Mouse (Mus musculus) limb, embryonic 15.5 days (tissue): ENCODE results near the gene Mcub. TPM values are rescaled to one million over a fixed set of nuclear protein-coding genes. Genes with fewer than 3 reads are reported as not detected.

Experiments used
- ATAC-seq: fragments of 200-750 bp; cut with Nextera tagmentation; 2 replicates; pipeline ENCODE4 v1.8.0; 2017; ENCODE audit warnings: low read depth, moderate TSS enrichment; ENCODE audit not compliant: insufficient number of reproducible peaks, low FRiP score, low TSS enrichment
- H3K27ac ChIP-seq: fragments of 300-500 bp; sonication (generic); 2 replicates; pipeline ENCODE4 v1.5.1; 2015; ENCODE audit warnings: moderate library complexity, mild to moderate bottlenecking, inconsistent platforms
- H3K27me3 ChIP-seq: fragments of 300-500 bp; sonication (generic); 2 replicates; pipeline ENCODE4 v1.6.1; 2015; ENCODE audit warnings: inconsistent platforms
- H3K36me3 ChIP-seq: fragments of 300-500 bp; sonication (generic); 2 replicates; pipeline ENCODE4 v1.6.1; 2015; ENCODE audit warnings: inconsistent platforms
- H3K4me1 ChIP-seq: fragments of 300-500 bp; sonication (generic); 2 replicates; pipeline ENCODE4 v1.6.1; 2015; ENCODE audit warnings: inconsistent platforms
- H3K4me2 ChIP-seq: fragments of 300-500 bp; sonication (generic); 2 replicates; pipeline ENCODE4 v1.6.1; 2015; ENCODE audit warnings: mild to moderate bottlenecking, inconsistent platforms
- H3K4me3 ChIP-seq: fragments of 300-500 bp; sonication (generic); 2 replicates; pipeline ENCODE4 v1.5.1; 2015; ENCODE audit warnings: mild to moderate bottlenecking, inconsistent platforms
- H3K9ac ChIP-seq: fragments of 300-500 bp; sonication (generic); 2 replicates; pipeline ENCODE4 v1.6.1; 2015; ENCODE audit warnings: inconsistent platforms
- H3K9me3 ChIP-seq: fragments of 300-500 bp; sonication (generic); 2 replicates; pipeline ENCODE4 v1.6.1; 2016; ENCODE audit warnings: inconsistent platforms
- WGBS: fragments of 180-500 bp; shearing (Covaris S2); methylation state at CpG from one replicate; pipeline ENCODE4 v1.1.7; 2015; 5-methylcytosine and 5-hydroxymethylcytosine counted together
- polyA plus RNA-seq: library from polyadenylated mRNA; unstranded; fragments of >200 nt; fragmentation: Nextera tagmentation; extraction: Ambion mirVana; gene quantifications from 2 replicates; pipeline ENCODE4 v1.2.1, GENCODE M21; 2015

The Mcub gene
- polyA plus RNA-seq, 1 experiment from 2014 or later: 7.3 TPM

- Histone ChIP-seq H3K9me3 (no peaks in the 10 kb centered on the region), H3K4me3 (no peak overlapping the region), H3K27ac (no peak overlapping the region), H3K36me3 (peaks cover 42% of the 10 kb centered on the region), H3K4me1 (no peaks in the 10 kb centered on the region), H3K4me2 (no peak overlapping the region), H3K9ac (no peak overlapping the region), H3K27me3 (no peaks in the 10 kb centered on the region)
- ATAC-seq: no peak
- 62% methylated on average over 11 of the region's 11 CpGs for WGBS
These were observed 11.8 kb upstream of the Mcub start for GRCm38 (mm10) chr3:129981756-129982155.

GRCm38 (mm10) chr3:129979510-129979909, 9.5 kb upstream of the Mcub start:
- Histone ChIP-seq H3K4me3 (no peak overlapping the region), H3K4me1 (no peaks in the 10 kb centered on the region), H3K9me3 (no peaks in the 10 kb centered on the region), H3K27me3 (no peaks in the 10 kb centered on the region), H3K36me3 (peaks cover 21% of the 10 kb centered on the region), H3K9ac (no peak overlapping the region), H3K27ac (no peak overlapping the region), H3K4me2 (no peak overlapping the region)
- ATAC-seq: no peak
- 32% methylated on average over 6 of the region's 6 CpGs for WGBS

GRCm38 (mm10) chr3:129978716-129979115, 8.7 kb upstream of the Mcub start:
- Histone ChIP-seq H3K27me3 (no peaks in the 10 kb centered on the region), H3K27ac (no peak overlapping the region), H3K4me3 (no peak overlapping the region), H3K9me3 (no peaks in the 10 kb centered on the region), H3K36me3 (peaks cover 16% of the 10 kb centered on the region), H3K9ac (no peak overlapping the region), H3K4me2 (no peak overlapping the region), H3K4me1 (no peaks in the 10 kb centered on the region)
- 71% methylated on average over 9 of the region's 9 CpGs for whole genome bisulfite sequencing
- ATAC-seq: no peak

GRCm38 (mm10) chr3:129976317-129976716, 6.3 kb upstream of the Mcub start:
- ATAC-seq: no peak
- H3K27me3 ChIP-seq: no peaks in the 10 kb centered on the region
- H3K36me3 ChIP-seq: no peaks in the 10 kb centered on the region
- no peak overlapping the region for H3K27ac ChIP-seq
- no peak overlapping the region for H3K4me2 ChIP-seq
- H3K9ac ChIP-seq: no peak overlapping the region
- H3K4me3 ChIP-seq: no peak overlapping the region
- WGBS: 81% methylated on average over 5 of the region's 5 CpGs
- H3K9me3 ChIP-seq: no peaks in the 10 kb centered on the region
- H3K4me1 ChIP-seq: no peaks in the 10 kb centered on the region

GRCm38 (mm10) chr3:129970529-129971515, 816 bp upstream of the Mcub start:
- 5% methylated on average over 19 of the region's 19 CpGs for WGBS
- Histone ChIP-seq H3K4me1 (peaks cover 16% of the 10 kb centered on the region), H3K36me3 (no peaks in the 10 kb centered on the region), H3K4me2 (peak overlapping the region; percentile 95), H3K9me3 (no peaks in the 10 kb centered on the region), H3K4me3 (peak overlapping the region; percentile 50), H3K9ac (no peak overlapping the region; the same call in 1 of the 2 replicates), H3K27ac (no peak overlapping the region), H3K27me3 (peaks cover 15% of the 10 kb centered on the region)
- no peak for ATAC-seq

- 33% methylated on average over 10 of the region's 10 CpGs for WGBS
- Histone ChIP-seq H3K4me1 (peaks cover 16% of the 10 kb centered on the region), H3K9me3 (no peaks in the 10 kb centered on the region), H3K27ac (no peak overlapping the region), H3K27me3 (peaks cover 15% of the 10 kb centered on the region), H3K4me2 (peak overlapping the region; percentile 95), H3K9ac (no peak overlapping the region), H3K4me3 (peak overlapping the region; percentile 50), H3K36me3 (no peaks in the 10 kb centered on the region)
- 0 out of 2 replicates have a peak, but pooled peaks have one; percentile 33 for ATAC-seq
These were observed 975 bp downstream of the Mcub start for GRCm38 (mm10) chr3:129969031-129969430.

- ATAC-seq: no peak
- Histone ChIP-seq H3K27ac (no peak overlapping the region), H3K9me3 (no peaks in the 10 kb centered on the region), H3K4me3 (no peak overlapping the region), H3K9ac (no peak overlapping the region), H3K27me3 (peaks cover 15% of the 10 kb centered on the region), H3K4me2 (no peak overlapping the region), H3K36me3 (no peaks in the 10 kb centered on the region), H3K4me1 (peaks cover 16% of the 10 kb centered on the region)
- WGBS: 76% methylated on average over 9 of the region's 9 CpGs
These were observed 2.1 kb downstream of the Mcub start for GRCm38 (mm10) chr3:129967874-129968273.

- Histone ChIP-seq H3K27ac (no peak overlapping the region), H3K4me2 (no peak overlapping the region), H3K4me1 (peaks cover 3% of the 10 kb centered on the region), H3K4me3 (no peak overlapping the region), H3K9me3 (no peaks in the 10 kb centered on the region), H3K36me3 (no peaks in the 10 kb centered on the region), H3K9ac (no peak overlapping the region), H3K27me3 (peaks cover 12% of the 10 kb centered on the region)
- no peak for ATAC-seq
- WGBS: 79% methylated on average over 8 of the region's 8 CpGs
These were observed 5.3 kb downstream of the Mcub start for GRCm38 (mm10) chr3:129964681-129965080.

- no peak for ATAC-seq
- WGBS: 49% methylated on average over 8 of the region's 8 CpGs
- H3K9ac ChIP-seq: no peak overlapping the region
- no peaks in the 10 kb centered on the region for H3K4me1 ChIP-seq
- H3K4me3 ChIP-seq: no peak overlapping the region
- H3K4me2 ChIP-seq: no peak overlapping the region
- H3K27me3 ChIP-seq: no peaks in the 10 kb centered on the region
- H3K9me3 ChIP-seq: no peaks in the 10 kb centered on the region
- no peaks in the 10 kb centered on the region for H3K36me3 ChIP-seq
- no peak overlapping the region for H3K27ac ChIP-seq
These were observed 7.5 kb downstream of the Mcub start for GRCm38 (mm10) chr3:129962533-129962932.

GRCm38 (mm10) chr3:129953296-129953695, 16.7 kb downstream of the Mcub start:
- H3K27me3 ChIP-seq: no peaks in the 10 kb centered on the region
- H3K4me2 ChIP-seq: no peak overlapping the region
- no peaks in the 10 kb centered on the region for H3K36me3 ChIP-seq
- no peak overlapping the region for H3K27ac ChIP-seq
- no peaks in the 10 kb centered on the region for H3K9me3 ChIP-seq
- H3K9ac ChIP-seq: no peak overlapping the region
- no peak for ATAC-seq
- 83% methylated on average over 4 of the region's 4 CpGs for WGBS
- H3K4me1 ChIP-seq: no peaks in the 10 kb centered on the region
- H3K4me3 ChIP-seq: no peak overlapping the region

- no peaks in the 10 kb centered on the region for H3K4me1 ChIP-seq
- no peaks in the 10 kb centered on the region for H3K27me3 ChIP-seq
- no peak overlapping the region for H3K4me2 ChIP-seq
- no peak overlapping the region for H3K4me3 ChIP-seq
- no peaks in the 10 kb centered on the region for H3K9me3 ChIP-seq
- WGBS: 80% methylated on average over 5 of the region's 5 CpGs
- H3K9ac ChIP-seq: no peak overlapping the region
- no peaks in the 10 kb centered on the region for H3K36me3 ChIP-seq
- ATAC-seq: no peak
- H3K27ac ChIP-seq: no peak overlapping the region
These were observed 20.7 kb downstream of the Mcub start for GRCm38 (mm10) chr3:129949158-129949773.

GRCm38 (mm10) chr3:129948359-129948758, 21.6 kb downstream of the Mcub start:
- no peak overlapping the region for H3K4me2 ChIP-seq
- WGBS: 80% methylated on average over 5 of the region's 5 CpGs
- no peak for ATAC-seq

More at GRCm38 (mm10) chr3:129948359-129948758, 21.6 kb downstream of the Mcub start:
- Histone ChIP-seq H3K4me3 (no peak overlapping the region), H3K36me3 (no peaks in the 10 kb centered on the region), H3K4me1 (no peaks in the 10 kb centered on the region), H3K27me3 (no peaks in the 10 kb centered on the region), H3K27ac (no peak overlapping the region), H3K9me3 (no peaks in the 10 kb centered on the region), H3K9ac (no peak overlapping the region)
